Mouse (Mus musculus): ENCODE measurements around the gene Fancg. TPM values are rescaled to one million over a fixed set of nuclear protein-coding genes. Genes with fewer than 3 reads are reported as not detected.

Fancg gene
- polyA plus RNA-seq, 1 experiment from 2014 or later = 23.2 TPM

DNA sequence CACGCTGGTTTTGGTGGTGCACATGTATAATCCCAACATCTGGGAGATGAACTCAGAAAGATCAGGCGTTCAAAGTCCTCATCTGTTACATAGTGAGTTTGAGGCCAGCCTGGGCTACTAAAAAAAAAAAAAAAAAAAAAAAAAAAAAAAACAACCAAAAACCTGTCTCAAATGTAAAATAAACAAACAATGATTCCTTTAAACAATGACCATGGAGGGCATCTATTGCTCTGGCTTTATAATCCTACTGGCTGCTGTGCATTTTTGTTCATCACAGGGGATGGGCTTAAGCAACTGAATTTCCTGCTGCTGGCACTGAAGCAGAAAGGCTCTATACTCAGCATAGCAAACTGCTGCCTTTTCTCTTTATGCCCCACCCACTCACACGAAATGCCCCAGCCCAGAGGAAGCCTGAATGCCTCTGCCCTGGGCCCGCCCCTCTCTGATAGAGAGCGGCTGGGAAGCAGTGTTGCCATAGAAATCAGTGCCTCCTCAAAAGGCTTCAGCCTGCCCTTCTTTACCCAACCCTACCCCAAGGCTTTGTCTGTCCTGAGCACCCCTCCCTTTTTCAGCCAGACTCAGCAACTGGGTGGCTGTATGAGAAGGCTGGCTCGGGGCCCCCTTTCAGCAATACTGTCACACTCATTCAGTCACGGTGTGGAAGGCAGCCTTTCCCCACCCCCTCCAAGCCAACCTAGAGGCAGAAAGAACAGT is 33.5 kb upstream of the Fancg start:
- Histone ChIP-seq H3K36me3 (no peaks in the 10 kb centered on the region), H3K9me3 (no peaks in the 10 kb centered on the region), H3K27ac (peak overlapping the region; percentile 94), H3K4me1 (replicated peaks) (peaks cover 74% of the 10 kb centered on the region), H3K4me3 (peak overlapping the region; percentile 64), H3K27me3 (ENCODE audit: insufficient read depth, poor library complexity, severe bottlenecking) (no peaks in the 10 kb centered on the region)
- 12% methylated on average over 7 of the region's 7 CpGs for WGBS
- DNase-seq (ENCODE audit: low spot score) = peak; percentile 90

DNA sequence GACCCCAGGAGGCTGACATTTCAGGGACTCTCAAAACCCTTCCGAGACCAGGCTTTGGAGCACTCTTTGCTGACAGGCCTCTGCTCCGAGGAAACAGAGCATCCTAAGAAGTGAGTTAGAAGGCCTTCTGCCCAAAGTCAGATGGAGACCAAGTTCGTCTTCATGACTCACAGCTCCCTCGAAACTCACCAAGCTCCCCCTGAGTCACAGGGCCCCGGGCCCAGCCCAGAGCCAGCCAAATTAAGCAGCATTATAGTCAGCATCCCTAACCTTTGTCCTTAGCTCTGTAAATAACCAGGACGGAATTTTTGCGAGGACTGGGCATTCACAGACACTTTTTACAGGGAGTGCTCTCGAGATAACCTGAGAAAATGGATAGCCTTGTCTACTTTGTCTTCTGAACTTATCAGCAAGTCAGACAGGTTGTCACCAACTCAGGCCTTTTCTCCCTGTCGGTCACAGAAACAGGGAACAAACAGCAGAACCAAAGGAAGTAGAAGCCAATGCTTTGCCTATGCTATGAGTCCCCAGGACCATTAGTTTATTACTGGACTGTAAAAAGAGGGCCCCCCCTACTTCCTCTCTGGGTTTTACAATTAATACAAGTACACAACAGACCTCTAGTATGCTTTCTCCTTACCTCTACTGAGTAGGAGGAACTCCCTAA is 30.7 kb upstream of the Fancg start:
- Histone ChIP-seq H3K4me1 (replicated peaks) (peaks cover 70% of the 10 kb centered on the region), H3K4me3 (peak overlapping the region; percentile 74; the same call in 1 of the 2 replicates), H3K9me3 (no peaks in the 10 kb centered on the region), H3K27ac (peak overlapping the region; percentile 77), H3K27me3 (ENCODE audit: insufficient read depth, poor library complexity, severe bottlenecking) (no peaks in the 10 kb centered on the region), H3K36me3 (peaks cover 13% of the 10 kb centered on the region)
- no peak for DNase-seq (ENCODE audit: low spot score)
- 76% methylated on average over 9 of the region's 9 CpGs for WGBS

DNA sequence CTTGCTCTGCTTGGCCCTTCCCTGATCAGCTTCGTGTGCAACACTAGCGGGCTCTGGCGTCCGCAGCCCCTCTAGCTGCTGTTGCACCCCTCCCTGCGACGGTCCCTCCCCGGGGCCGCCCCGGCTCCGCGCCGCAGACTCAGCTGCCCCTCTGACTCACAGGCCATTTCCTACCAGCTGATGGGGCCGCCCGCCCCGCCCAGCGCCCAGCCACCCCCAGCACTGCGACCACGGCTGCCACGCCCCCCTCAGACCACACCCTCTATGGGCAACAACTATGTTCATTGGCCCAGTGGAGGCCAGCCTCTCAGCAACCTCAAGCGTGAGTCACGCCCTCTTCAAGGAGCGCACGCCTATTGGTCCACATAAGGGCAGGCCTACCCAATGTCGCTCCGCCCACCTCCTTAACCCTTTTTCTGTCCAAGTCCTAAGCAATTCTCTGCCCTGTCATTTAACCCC is 29.8 kb upstream of the Fancg start:
- no peaks in the 10 kb centered on the region for H3K27me3 ChIP-seq (ENCODE audit: insufficient read depth, poor library complexity, severe bottlenecking)
- H3K4me3 ChIP-seq = peak overlapping the region; percentile 74
- DNase-seq (ENCODE audit: low spot score) = peak; percentile 97
- H3K4me1 ChIP-seq (replicated peaks) = peaks cover 63% of the 10 kb centered on the region
- peaks cover 22% of the 10 kb centered on the region for H3K36me3 ChIP-seq
- under 1% methylated on average over 25 of the region's 25 CpGs for WGBS
- no peaks in the 10 kb centered on the region for H3K9me3 ChIP-seq
- peak overlapping the region; percentile 90 for H3K27ac ChIP-seq

DNA sequence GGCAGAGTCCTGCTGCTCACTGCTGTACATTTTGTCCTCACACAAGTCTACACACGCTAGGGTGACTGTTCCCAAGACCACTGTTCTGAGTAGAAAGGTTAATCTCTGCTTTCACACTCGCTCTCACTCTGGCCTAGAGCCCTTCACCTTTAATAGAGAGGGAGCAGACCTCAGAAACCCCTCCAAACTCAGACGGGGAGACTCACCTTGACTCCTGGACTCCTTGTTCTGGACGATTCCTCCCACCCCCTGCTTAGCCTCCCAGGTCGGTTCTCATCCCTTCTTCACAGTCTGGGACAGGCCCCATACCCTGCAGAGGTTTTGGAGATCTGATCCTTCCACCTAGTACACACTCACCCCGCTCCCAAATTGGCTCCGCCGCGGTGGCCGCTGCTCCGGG is 29.3 kb upstream of the Fancg start:
- Histone ChIP-seq H3K27me3 (ENCODE audit: insufficient read depth, poor library complexity, severe bottlenecking) (no peaks in the 10 kb centered on the region), H3K9me3 (no peaks in the 10 kb centered on the region), H3K4me1 (replicated peaks) (peaks cover 57% of the 10 kb centered on the region), H3K4me3 (peak overlapping the region; percentile 74), H3K36me3 (peaks cover 28% of the 10 kb centered on the region), H3K27ac (peak overlapping the region; percentile 90)
- no peak for DNase-seq (ENCODE audit: low spot score)
- 4% methylated on average over 11 of the region's 11 CpGs for WGBS

DNA sequence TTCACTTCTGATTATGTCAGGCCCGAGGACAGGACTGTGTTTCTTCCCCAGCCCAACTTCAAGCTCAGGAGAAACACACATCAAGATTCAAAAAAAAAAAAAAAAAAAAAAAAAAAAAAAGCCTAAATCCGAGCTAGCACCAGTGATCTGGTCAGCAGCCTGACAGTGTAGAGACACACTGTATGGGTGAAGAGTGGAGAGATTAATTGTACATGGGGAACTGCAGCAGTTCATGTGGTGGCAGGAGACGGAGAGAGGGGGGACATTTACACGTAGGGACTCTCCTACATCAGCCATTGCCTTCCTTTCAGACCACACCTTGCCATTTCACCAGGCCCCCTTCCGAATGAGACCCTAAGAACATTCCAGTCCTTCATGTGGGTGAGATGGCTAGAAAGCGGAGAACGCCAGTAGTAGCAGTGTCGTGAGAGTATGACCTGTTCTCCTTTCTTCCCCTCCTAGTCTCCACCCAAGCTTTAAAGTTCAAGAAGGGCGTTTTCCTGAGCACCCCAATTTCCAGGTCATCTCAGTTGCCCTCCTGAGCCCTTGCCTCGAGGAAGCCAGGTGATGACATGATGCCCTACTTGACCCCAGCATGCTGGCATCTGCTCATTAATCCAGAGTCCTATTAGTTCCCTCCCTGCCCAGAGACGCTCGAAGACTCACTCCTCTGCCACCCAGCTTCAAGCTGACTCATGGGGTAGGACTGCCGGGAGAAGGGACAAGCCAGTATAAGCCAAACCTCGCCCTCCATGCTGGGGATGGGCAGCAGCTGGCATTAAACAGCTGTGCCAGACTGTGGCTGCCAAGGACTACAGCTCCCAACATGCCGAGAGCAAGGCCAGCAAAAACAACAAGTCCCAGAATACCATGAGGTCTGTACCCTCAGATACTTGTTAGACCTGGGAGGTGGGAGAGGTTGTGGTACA is 28.5 kb upstream of the Fancg start:
- peak overlapping the region; percentile 74 for H3K4me3 ChIP-seq
- H3K9me3 ChIP-seq = no peaks in the 10 kb centered on the region
- peaks cover 50% of the 10 kb centered on the region for H3K4me1 ChIP-seq (replicated peaks)
- H3K27me3 ChIP-seq (ENCODE audit: insufficient read depth, poor library complexity, severe bottlenecking) = no peaks in the 10 kb centered on the region
- 64% methylated on average over 15 of the region's 15 CpGs for WGBS
- H3K36me3 ChIP-seq = peaks cover 35% of the 10 kb centered on the region
- H3K27ac ChIP-seq = peak overlapping the region; percentile 90
- DNase-seq (ENCODE audit: low spot score) = no peak

DNA sequence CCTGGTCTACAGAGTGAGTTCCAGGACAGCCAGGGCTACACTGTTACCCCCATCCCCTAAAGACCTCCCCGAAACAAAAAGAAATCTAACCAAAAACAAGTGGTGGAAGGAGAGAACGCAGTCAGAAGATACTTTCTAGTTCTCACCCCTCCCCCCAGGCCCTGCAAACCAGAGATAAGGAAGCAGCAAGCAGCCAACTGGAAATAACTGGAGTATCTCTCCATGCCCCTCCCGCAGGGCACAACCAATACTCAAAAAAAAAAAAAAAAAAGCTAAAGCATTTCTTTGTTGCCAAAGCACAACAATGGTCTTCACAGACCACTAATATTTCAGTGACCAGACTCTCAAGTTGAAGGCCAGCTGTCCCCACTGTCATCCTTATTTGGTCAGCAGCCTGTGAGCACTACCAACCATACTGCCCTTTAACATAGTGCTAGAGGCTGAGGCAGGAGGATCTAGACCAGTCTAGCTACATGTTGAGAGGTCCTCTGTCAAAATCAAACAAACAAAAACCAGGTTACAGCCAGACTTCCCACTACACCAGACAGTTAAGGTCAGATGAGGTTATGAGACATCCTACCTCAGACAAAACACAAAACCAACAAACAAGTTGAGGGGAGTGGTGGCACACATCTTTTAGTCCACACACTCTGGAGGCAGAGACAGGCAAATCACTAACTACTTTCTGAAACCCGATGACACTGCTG is 27.7 kb upstream of the Fancg start:
- Histone ChIP-seq H3K27ac (peak overlapping the region; percentile 53; the same call in 1 of the 2 replicates), H3K36me3 (peaks cover 43% of the 10 kb centered on the region), H3K4me1 (replicated peaks) (peaks cover 43% of the 10 kb centered on the region), H3K27me3 (ENCODE audit: insufficient read depth, poor library complexity, severe bottlenecking) (no peaks in the 10 kb centered on the region), H3K4me3 (peak overlapping the region; percentile 16; the same call in 1 of the 2 replicates), H3K9me3 (no peaks in the 10 kb centered on the region)
- no peak for DNase-seq (ENCODE audit: low spot score)
- WGBS = 81% methylated on average over 4 of the region's 4 CpGs

DNA sequence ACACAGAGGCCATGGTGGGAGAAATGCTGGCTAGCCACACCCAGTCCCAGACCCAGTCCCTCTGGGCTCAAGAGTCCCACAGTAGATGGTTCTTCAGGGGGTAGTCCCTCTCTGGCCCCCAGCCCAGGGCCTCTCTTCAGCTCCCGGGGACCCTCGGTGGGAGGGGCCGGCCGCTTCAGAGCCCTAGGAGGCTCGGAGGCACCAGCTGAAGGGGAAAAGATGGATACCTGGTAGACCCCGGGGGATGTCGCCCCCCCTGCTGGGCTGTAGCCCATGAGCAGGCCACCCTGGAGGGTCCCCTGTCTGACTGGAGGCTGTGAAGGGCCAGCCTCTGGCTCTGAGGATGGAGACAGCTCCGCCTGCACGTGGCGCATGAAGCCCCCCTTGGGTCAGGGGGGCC is 26.1 kb upstream of the Fancg start:
- no peaks in the 10 kb centered on the region for H3K27me3 ChIP-seq (ENCODE audit: insufficient read depth, poor library complexity, severe bottlenecking)
- no peaks in the 10 kb centered on the region for H3K9me3 ChIP-seq
- peak overlapping the region; percentile 31; the same call in 1 of the 2 replicates for H3K27ac ChIP-seq
- peaks cover 51% of the 10 kb centered on the region for H3K4me1 ChIP-seq (replicated peaks)
- H3K4me3 ChIP-seq = no peak overlapping the region
- DNase-seq (ENCODE audit: low spot score) = no peak
- peaks cover 51% of the 10 kb centered on the region for H3K36me3 ChIP-seq
- WGBS = 93% methylated on average over 10 of the region's 10 CpGs

DNA sequence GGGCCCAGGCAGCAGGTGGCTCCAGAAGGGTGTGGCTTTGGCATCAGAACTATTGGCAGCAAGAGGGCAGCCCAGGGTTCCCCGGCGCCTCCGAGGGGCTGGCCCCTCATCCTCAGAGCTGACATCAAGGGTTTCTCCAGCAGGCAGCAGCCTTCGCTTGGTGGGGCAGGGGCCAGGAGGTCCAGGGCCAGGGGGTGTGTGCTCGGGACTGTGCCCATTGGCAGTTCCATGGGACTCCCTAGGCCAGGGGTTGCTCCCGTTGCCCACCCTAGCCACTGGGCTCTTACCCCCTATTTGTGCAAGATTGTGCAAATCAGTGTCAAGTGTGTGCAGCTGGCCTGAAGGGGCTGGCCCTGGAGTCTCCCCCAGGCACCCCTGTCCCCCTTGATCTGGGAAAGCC is 25.5 kb upstream of the Fancg start:
- H3K27ac ChIP-seq = no peak overlapping the region
- peaks cover 51% of the 10 kb centered on the region for H3K36me3 ChIP-seq
- 90% methylated on average over 6 of the region's 6 CpGs for WGBS
- peaks cover 48% of the 10 kb centered on the region for H3K4me1 ChIP-seq (replicated peaks)
- no peaks in the 10 kb centered on the region for H3K9me3 ChIP-seq
- H3K27me3 ChIP-seq (ENCODE audit: insufficient read depth, poor library complexity, severe bottlenecking) = no peaks in the 10 kb centered on the region
- no peak overlapping the region for H3K4me3 ChIP-seq
- no peak for DNase-seq (ENCODE audit: low spot score)

DNA sequence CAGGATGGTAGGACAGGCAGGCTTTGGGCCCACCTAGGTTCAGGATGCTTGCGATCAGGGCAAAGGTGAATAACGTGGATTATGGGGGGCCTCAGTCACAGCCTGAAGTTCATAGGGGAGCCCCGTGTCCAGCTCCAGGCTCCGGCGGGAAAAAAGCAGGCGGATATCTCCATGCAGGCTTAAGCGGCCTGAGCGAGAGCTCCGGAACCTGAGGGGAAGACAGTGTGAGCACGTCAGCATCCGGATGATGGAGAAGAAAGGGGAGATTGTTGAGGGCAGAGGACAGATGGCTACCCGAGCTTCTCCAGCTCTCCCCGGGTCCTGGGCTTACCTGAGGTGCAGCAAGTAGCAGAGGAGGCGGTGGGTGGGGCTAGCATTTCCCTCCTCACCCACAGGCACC is 23.2 kb upstream of the Fancg start:
- DNase-seq (ENCODE audit: low spot score) = no peak
- Histone ChIP-seq H3K9me3 (no peaks in the 10 kb centered on the region), H3K4me3 (no peak overlapping the region), H3K27me3 (ENCODE audit: insufficient read depth, poor library complexity, severe bottlenecking) (no peaks in the 10 kb centered on the region), H3K4me1 (replicated peaks) (peaks cover 42% of the 10 kb centered on the region), H3K27ac (no peak overlapping the region), H3K36me3 (peaks cover 69% of the 10 kb centered on the region)
- WGBS = 88% methylated on average over 14 of the region's 14 CpGs

DNA sequence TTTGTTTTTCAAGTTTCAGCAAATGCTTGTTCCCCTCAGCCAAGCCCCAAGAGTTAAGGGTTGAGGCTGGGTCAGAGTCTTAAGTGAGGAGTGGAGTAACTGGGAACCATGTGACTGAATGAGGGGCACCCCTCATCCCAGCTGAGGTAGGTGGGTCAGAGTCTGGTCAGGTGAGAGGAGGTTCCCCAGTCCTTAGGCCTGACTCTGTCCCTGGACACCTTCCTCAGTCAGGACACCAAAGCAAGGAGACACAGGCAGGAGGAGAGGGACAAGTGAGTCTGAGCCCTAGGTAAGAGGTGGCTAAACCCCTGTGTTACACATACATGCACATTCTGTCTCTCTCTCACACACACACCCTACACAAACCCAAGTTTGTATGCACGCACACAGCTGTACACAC is 22.2 kb upstream of the Fancg start:
- Histone ChIP-seq H3K27ac (peak overlapping the region; percentile 92), H3K4me1 (replicated peaks) (peaks cover 35% of the 10 kb centered on the region), H3K27me3 (ENCODE audit: insufficient read depth, poor library complexity, severe bottlenecking) (no peaks in the 10 kb centered on the region), H3K36me3 (peaks cover 78% of the 10 kb centered on the region), H3K9me3 (no peaks in the 10 kb centered on the region), H3K4me3 (no peak overlapping the region)
- no peak for DNase-seq (ENCODE audit: low spot score)
- 84% methylated on average over 1 of the region's 1 CpGs for WGBS

DNA sequence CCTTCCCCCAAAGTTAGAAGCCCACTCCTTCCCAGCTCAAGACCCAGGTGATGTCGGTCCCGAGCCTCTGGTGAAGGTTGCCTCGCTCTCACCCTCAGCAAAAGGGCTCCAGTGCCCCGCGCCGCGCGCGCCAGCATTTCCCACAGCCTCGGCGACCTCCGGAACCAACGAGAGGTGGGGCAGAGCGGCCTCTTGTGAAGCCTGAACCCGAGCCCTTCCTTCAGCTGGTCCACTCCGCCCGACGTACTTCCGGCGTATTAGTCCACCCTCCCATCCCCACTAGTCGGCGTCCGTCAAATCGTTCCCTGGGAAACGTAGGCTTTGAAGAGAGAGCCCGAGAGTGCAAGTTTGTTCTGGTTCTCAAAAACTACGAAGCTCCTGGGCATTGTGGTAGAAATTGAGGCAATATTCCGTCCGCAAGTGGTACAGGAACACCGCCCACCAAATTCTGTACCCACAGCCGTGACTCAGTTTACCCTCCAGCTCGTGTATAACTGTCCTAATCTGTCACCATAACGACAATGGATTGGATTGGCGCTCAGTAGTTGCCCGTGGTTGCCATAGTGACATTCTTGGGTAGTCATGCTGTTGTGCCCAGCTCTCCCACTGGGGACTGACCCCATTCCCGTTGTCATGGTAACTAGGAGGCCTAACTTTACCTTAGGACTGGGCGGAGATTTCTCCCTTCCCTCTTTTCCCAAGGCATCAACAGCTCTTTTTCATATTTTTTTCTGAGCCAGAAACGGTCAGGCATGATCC is 21.1 kb upstream of the Fancg start, which contains the start of gene Stoml2:
Gene Stoml2, minus strand, starts transcription at position 474 of the 759 bp plus-strand sequence.
- Histone ChIP-seq H3K4me1 (replicated peaks) (peaks cover 34% of the 10 kb centered on the region), H3K4me3 (peak within 1 kb of the TSS; percentile 86), H3K27ac (peak within 1 kb of the TSS; percentile 92), H3K9me3 (no peaks in the 10 kb centered on the region), H3K36me3 (peaks cover 80% of the 10 kb centered on the region), H3K27me3 (ENCODE audit: insufficient read depth, poor library complexity, severe bottlenecking) (no peaks in the 10 kb centered on the region)
- peak; percentile 93 for DNase-seq (ENCODE audit: low spot score)
- under 1% methylated on average over 38 of the region's 38 CpGs for WGBS
